Mouse (Mus musculus): ENCODE results near the gene Gm37240.

The Gm37240 gene

DNA sequence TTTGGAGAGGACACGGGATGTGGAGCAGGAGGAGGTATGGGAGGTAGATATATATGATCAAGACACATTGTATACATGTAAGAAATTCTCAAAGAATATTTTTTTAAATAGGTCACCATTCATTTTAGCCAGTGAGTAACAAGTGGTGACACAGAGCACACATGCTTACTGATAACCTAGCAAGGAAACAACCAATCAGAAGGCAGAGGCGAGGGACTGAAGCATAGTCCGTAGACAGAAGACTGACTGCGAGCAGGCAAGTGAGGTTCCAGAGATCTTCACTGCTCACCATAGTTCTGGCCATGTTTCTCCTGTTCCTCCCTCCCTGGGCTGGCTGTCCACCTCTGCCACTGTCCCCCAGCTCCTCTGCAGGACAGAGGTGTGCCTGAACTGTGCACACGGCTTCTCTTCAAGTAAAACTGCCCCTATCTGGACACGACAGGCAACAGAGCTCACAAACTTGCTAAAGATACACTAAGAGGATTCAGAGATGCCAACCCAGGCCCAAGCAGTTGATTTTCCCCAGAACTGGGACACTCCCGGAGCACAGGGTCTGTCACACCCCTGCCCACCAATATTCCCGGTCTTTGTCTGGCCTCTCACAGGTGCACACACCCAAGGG is 207.9 kb downstream of the Gm37240 start:
- DNase-seq (ENCODE audit: low spot score): no peak

DNA sequence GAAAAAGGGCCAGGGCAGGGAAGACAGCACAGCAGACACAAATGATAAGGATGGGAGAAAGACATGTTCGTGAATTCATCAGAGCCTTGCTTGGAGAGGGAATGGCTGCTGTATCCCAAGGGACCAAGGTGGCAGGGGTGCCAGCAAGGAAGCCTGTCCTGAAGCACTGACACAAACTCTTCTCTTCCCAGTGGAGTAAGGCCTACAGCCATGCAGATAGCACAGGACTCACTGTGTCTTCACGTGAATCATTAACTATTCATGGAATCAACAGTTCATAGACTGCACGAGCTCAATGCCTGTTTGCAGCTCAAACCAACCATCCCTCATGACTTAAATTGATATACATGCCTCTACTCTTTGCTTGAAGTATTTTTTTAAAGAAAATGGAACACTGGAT is 209.4 kb downstream of the Gm37240 start:
- no peak for DNase-seq (ENCODE audit: low spot score)

- no peak for DNase-seq (ENCODE audit: low spot score)
These were observed 210.2 kb downstream of the Gm37240 start for GRCm38 (mm10) chr3:85677133-85677532.

DNA sequence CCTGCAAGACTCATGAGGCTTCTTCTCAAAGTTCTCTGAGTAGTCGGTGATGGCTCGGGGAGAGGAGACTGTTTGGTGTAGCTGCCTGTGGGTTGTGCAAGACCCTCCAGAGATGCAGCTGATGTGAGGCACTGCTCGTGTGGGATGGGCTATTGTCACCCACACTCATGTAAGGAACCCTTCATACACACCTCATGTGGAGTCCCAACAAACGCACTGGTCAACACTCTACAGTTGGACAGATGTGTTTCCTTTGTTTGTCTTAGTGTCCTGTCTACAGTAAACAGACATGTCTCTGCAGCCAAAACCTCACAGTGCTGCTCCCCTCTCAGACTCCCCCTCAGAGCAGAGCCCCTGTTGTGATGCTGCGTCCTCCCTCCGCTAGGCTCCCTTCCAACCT is 217.5 kb downstream of the Gm37240 start:
- no peak for DNase-seq (ENCODE audit: low spot score)

GRCm38 (mm10) chr3:85667683-85668082 is 219.6 kb downstream of the Gm37240 start:
- no peak for DNase-seq (ENCODE audit: low spot score)

DNA sequence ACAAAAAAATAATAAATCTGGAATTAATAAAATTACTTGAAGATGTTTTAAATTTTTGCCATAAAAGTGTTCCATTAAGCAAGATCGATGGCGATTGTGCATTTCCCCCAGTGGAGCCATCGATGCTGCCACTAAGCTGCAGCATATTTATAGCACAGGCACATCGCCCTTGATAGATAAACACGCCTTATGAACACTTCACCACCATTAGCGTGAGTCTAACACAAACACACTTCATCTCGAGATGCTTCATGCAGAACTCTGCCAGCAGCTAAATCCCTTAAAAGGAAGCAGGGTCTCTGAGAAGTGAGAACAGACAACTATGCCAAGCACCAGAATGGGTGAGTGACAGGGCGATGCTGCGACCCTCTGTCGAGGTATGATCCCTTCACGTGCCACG is 220.6 kb downstream of the Gm37240 start:
- DNase-seq (ENCODE audit: low spot score): no peak

- DNase-seq (ENCODE audit: low spot score): no peak
These were observed 221.2 kb downstream of the Gm37240 start for GRCm38 (mm10) chr3:85666166-85666565.

DNA sequence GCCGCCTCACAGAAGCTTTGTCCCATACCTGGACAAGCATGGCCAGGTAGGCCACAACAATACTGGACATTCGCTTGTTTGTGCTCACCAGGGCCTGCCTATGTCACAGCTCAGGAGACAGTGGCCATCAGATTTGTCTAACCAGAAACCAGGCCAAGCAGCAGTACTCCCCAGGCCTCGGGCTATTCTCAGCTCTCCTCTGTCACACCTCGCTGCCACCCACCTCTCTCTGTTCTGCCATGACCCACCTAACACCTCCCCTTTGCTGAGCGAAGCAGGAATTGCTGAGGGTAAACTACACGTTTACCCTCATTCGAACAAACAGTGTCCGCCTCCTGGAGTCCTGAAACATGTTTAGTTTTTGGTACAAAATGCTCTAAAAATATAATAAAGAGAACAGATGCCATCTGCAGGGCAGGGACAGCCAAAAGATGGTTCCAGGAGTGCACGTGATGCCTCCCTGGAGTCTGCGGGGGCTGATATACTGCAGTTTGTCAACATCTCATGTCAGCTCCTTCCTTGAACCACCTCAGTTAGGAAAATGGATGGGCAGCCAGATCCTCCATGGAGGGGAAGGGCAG is 222.6 kb downstream of the Gm37240 start:
- no peak for DNase-seq (ENCODE audit: low spot score)

- no peak for DNase-seq (ENCODE audit: low spot score)
These were observed 223.5 kb downstream of the Gm37240 start for GRCm38 (mm10) chr3:85663826-85664225.

DNA sequence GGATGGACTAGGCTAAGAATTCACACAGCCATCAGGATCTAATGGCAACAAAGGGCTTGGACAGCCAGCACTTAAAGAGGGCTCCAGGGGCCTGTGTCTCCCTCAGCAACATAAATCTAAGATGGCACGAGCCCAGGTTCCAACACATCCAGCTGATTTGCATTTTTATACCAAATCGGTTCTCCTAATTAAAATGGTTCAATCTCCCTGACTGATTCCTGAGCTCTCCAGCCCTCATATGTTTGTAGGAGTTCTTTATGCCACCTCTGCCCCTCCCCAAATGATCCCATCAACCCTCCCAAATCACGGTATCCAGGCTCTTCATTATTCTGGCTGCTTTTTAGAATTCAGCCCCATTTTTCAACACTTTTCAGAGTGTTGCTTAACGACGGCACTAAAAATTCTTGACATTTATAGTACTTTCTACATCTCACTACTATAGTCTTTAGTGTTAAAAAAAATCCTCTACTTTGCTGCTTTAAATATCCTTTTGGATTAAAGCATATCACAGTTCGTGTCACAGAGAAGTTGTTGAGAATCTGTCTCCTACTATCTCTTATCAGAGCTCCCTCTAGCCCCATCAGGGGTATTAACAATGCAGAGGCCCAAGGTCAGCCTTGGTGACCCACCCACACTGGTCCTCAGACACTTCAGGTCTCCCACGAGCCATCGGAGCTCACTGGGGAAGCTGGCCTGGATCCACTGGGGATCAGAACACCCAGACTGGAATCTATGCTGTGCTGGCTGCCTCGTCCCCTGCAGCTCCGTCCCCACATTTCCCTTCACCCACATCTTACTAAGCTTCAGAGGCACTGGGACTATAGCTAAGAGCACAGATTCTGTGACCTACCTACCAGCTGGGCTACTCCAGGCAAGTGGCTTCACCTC is 225.1 kb downstream of the Gm37240 start:
- no peak for DNase-seq (ENCODE audit: low spot score)

DNA sequence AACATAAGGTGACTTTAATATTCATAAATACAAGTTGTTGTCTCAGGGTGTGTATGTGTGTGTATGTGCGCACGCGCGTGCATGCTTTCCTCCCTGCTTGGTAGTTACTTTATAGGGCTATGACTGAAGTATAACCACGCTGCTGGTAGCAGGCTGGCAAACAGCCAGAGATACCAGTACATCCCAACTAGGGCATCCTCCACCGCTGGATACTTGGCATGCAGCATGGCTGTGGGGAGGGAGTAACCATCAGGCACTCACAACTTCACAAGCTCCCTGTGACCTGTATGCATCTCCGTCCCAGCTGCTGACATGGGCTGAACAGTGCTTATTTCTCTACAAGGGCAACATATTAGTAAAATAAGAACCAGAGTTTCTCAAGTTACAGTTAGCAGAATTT is 227.6 kb downstream of the Gm37240 start:
- DNase-seq (ENCODE audit: low spot score): no peak

DNA sequence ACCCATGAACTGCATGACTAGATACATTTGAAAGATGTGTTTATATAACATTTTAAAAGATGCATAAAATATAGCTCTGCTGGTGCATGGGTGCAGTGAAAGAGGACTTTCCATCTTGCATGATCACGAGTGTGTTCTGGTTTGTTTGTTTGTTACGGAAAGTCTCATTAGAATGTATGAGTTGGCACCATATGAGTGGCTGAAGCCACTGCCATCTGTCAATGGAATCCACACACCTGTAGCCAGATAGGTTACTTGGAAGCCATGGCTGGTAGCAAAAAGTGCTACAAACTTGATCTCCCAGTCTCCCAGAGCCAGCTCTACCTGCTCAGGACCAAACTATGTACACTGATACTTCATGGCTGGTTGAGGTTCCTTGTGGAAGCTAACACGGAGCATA is 231.8 kb downstream of the Gm37240 start:
- DNase-seq (ENCODE audit: low spot score): no peak

GRCm38 (mm10) chr3:85652727-85653665 is 234.3 kb downstream of the Gm37240 start:
- DNase-seq (ENCODE audit: low spot score): no peak

GRCm38 (mm10) chr3:85649176-85649575 is 238.1 kb downstream of the Gm37240 start:
- DNase-seq (ENCODE audit: low spot score): no peak

DNA sequence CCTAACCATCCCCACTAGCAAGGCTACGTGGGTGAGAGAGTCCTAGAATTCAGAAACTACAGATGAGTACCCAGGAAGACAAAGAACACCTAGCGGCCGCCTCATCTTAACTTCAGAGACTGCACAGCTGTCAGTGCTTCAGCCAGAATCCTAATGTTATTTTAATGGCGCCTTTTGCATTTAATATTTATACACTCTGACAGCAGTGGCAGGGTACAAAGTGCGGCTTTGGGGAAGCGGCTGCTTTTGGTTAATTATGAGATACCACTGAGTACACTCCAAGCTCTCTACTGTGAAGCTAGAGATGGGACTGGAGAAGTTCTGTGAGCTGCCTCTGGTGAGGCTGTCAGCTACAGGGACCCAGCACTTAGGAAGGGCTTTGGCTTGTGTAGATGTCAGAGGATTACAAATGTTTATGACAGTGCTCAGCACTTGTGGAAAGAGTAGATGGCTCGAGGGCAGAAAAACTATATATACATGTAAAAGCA is 241.8 kb downstream of the Gm37240 start:
- DNase-seq (ENCODE audit: low spot score): no peak

- DNase-seq (ENCODE audit: low spot score): no peak
These were observed 242.5 kb downstream of the Gm37240 start for GRCm38 (mm10) chr3:85644814-85645213.

DNA sequence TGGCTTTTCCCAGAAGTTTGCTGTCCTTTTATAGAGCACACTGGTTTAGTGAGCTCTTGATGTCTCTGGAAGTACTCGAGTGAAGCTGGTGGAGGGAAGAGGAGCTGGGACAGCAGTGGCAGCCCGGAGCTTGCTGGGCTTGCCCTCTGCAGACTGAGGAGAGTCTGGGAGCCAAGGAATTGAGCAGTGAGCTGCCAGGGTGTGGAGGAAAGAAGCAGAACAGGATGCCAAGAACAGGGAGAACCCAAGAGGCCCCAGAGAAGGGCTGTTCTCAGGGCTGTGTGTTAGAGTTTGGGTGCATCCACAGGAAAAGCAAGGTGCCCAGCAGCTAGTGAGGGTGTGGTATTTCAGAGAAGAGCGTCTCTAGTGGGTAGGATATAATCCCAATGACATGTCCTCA is 245.6 kb downstream of the Gm37240 start:
- DNase-seq (ENCODE audit: low spot score): no peak

DNA sequence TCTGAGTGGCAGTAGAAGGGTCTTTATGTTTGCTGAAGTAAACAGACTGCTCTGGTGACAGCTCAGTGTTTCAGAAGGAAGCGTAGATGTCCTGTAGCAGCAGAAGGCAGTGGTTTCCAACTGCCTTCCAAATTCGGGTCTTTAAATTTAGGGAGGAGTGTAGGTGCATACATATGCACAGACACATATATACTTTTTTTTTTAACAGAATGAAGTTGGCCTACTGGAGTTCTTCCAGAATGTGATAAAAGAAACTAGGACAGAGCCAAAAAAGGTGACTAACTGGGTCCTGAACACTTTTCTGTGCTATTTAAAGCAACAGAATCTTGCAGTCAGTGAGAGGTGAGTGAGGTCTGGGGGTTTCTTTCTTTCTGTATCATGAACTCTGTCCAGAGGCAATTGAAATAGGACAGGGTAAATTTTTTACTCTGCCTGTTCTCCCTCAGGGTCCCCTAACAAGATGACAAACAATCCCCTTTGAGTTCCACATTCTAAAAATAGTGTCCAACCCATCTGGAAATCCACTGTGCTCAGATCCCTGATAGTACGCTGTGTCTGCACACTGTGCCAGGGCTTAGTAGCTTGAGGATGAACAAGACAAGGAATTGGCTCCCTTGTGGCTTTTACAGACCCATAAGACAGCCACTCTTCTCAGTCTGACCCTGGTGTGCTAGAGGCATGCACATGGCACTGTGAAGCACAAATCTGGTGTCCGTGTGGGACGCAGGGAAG is 250.4 kb downstream of the Gm37240 start:
- DNase-seq (ENCODE audit: low spot score): no peak

DNA sequence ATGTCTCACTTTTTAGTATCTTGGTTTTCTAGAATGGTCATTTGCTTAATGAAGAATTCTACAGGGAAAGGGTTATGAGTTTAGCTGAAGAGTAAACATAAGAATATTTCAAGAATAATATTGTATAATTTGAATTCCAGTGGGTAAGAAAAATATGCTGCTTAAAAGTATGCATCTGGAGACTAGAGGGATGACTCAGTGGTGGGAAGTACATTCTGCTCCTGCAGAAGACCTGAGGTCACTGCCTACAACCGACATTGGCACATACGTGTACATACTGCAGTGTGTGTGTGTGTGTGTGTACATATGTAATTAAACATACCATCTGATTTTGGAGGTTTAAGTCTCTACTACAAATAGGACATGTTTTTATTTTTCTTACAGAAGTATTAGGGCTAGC is 251.7 kb downstream of the Gm37240 start:
- no peak for DNase-seq (ENCODE audit: low spot score)

DNA sequence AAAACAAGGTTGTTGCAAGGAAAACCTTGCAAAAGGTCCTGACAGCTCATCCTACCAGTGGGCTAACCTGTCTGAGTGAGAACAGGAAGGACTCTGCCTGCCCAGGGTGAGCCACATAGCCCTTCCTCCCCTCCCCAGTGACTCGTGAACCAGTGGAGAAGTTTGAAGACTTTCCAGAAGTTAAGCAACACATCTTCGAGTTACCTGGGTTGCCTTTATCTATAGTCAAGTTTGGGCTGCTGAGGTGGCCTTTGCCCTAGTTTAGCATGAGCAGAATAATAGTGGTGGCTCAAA is 252.2 kb downstream of the Gm37240 start:
- no peak for DNase-seq (ENCODE audit: low spot score)

GRCm38 (mm10) chr3:85634389-85635125 is 252.8 kb downstream of the Gm37240 start:
- no peak for DNase-seq (ENCODE audit: low spot score)
